Comparison of ENCODE assay signal across 8 mouse cellular contexts in genomic region chr9:44604290-44604778, GRCm38 (mm10). TPM values are rescaled to one million over a fixed set of nuclear protein-coding genes. Genes with fewer than 3 reads are reported as not detected.
A peak's percentile ranks its signal among the peaks of the same experiment; 100 is the strongest.
DNase-seq lines count a peak whose midpoint lies in the region; ATAC-seq and TF ChIP-seq lines count a peak whose summit lies in the region.

No protein-coding gene starts in this region.

- H3K4me1 ChIP-seq in G1E (ENCODE audit: insufficient read depth, low read depth, low read length) = peaks cover 33% of the 10 kb centered on the region
- H3K4me1 ChIP-seq in cerebellum, adult 2 months (ENCODE audit: control insufficient read depth, insufficient read depth, low read length) = peaks cover 16% of the 10 kb centered on the region; the same call in 1 of the 2 replicates
- peaks cover 21% of the 10 kb centered on the region for H3K4me1 ChIP-seq in lung, embryonic 16.5 days (replicated peaks; ENCODE audit: control insufficient read depth, insufficient read depth, low read length)

- peak; percentile 52; the same call in 1 of the 2 replicates for TF ChIP-seq POLR2A in cerebellum, adult 2 months (IDR thresholded peaks at IDR 0.05; ENCODE audit: borderline replicate concordance, insufficient read depth, low read length)

- no peaks in the 10 kb centered on the region for H3K27me3 ChIP-seq in G1E (ENCODE audit: insufficient read depth, low read length)
- H3K27me3 ChIP-seq in cerebellum, adult 2 months (ENCODE audit: control insufficient read depth, insufficient read depth, low read length) = no peaks in the 10 kb centered on the region
- H3K27me3 ChIP-seq in lung, embryonic 16.5 days (ENCODE audit: control insufficient read depth, insufficient read depth, low read depth, low read length) = no peaks in the 10 kb centered on the region

- WGBS in cerebellum, adult 2 months = under 1% methylated on average over 65 of the region's 65 CpGs
- under 1% methylated on average over 39 of the region's 65 CpGs for WGBS in lung, embryonic 16.5 days

- H3K9ac ChIP-seq in lung, embryonic 16.5 days (ENCODE audit: low read length) = peak overlapping the region; percentile 100

- TF ChIP-seq CTCF in G1E (IDR thresholded peaks at IDR 0.05; ENCODE audit: low read depth, low read length) = no peak
- no peak for TF ChIP-seq CTCF in cerebellum, adult 2 months (IDR thresholded peaks at IDR 0.05; ENCODE audit: borderline replicate concordance, insufficient read depth, low read depth, low read length)

- H3K9me3 ChIP-seq in G1E (replicated peaks) = no peaks in the 10 kb centered on the region
- no peaks in the 10 kb centered on the region for H3K9me3 ChIP-seq in lung, embryonic 16.5 days (ENCODE audit: control insufficient read depth, low read length)

- peaks cover 32% of the 10 kb centered on the region for H3K36me3 ChIP-seq in G1E (replicated peaks)
- peaks cover 5% of the 10 kb centered on the region; the same call in 1 of the 2 replicates for H3K36me3 ChIP-seq in lung, embryonic 16.5 days (ENCODE audit: control insufficient read depth, insufficient read depth, low read length)

- peak; percentile 76 for DNase-seq in G1E (ENCODE audit: low spot score)
- DNase-seq in cerebellum, adult 2 months = peak; percentile 86
- DNase-seq in forelimb bud, embryonic 11.5 days (ENCODE audit: low read depth, low spot score) = peak; percentile 62
- DNase-seq in layer of hippocampus, adult 9-11 months = peak; percentile 80
- peak; percentile 64 for DNase-seq in ovary, adult 18-20 months (ENCODE audit: low spot score)
- peak; percentile 82 for DNase-seq in thymus, postnatal 0 days (ENCODE audit: low spot score)

- H3K27ac ChIP-seq in cerebellum, adult 2 months (ENCODE audit: insufficient read depth, low read length) = peak overlapping the region; percentile 98
- H3K27ac ChIP-seq in lung, embryonic 16.5 days (ENCODE audit: low read length) = peak overlapping the region; percentile 99

- H3K4me2 ChIP-seq in lung, embryonic 16.5 days (ENCODE audit: low read depth, low read length) = peak overlapping the region; percentile 72

- H3K4me3 ChIP-seq in G1E (ENCODE audit: low read depth, low read length) = peak overlapping the region; percentile 95
- H3K4me3 ChIP-seq in cerebellum, adult 2 months (replicated peaks; ENCODE audit: insufficient read depth, low read depth, low read length) = peak overlapping the region; percentile 93
- peak overlapping the region; percentile 100 for H3K4me3 ChIP-seq in lung, embryonic 16.5 days (ENCODE audit: low read length)

- no peak for ATAC-seq in G1E (ENCODE audit: extremely low read depth, insufficient number of reproducible peaks, low FRiP score, poor library complexity, severe bottlenecking)
- ATAC-seq in hematopoietic stem cell, adult 5-6 weeks (replicated peaks in 1 of 2; ENCODE audit: insufficient read depth in 1 of 2, low FRiP score in 2 of 2, low TSS enrichment in 1 of 2, low read depth in 1 of 2, poor library complexity in 2 of 2, severe bottlenecking in 2 of 2) = peak; percentile 59 to 68
- ATAC-seq in lung, embryonic 16.5 days (ENCODE audit: low read depth) = peak; percentile 77

RNA-seq across cellular contexts. Expression of gene Ddx6, which starts 0.4 kb away (rescaled TPM):
- 74.7 and 88.2 TPM in 2 replicates for total RNA-seq in G1E (2014; fragmentation: Nextera tagmentation)
- total RNA-seq in G1E (2017) = 49.9 and 54.5 TPM in 2 replicates
- polyA plus RNA-seq in G1E (2012) = 21.7 and 23.2 TPM in 2 replicates
- polyA plus RNA-seq in cerebellum, adult 2 months (2012; rRNA removed) = 41.8 TPM in 2 replicates
- 131 and 147 TPM in 2 replicates for total RNA-seq in hematopoietic stem cell, adult 5-6 weeks (2017)
- polyA plus RNA-seq in lung, embryonic 16.5 days (2015; fragmentation: Nextera tagmentation; extraction: Ambion mirVana) = 15.2 and 16.5 TPM in 2 replicates
- 22.2 and 29.5 TPM in 2 replicates for polyA plus RNA-seq in thymus, postnatal 0 days (2015; fragmentation: Nextera tagmentation; extraction: Ambion mirVana)

RNA-seq across cellular contexts. Expression of gene Cxcr5, which starts 42.7 kb away (rescaled TPM):
- total RNA-seq in G1E (2014; fragmentation: Nextera tagmentation) = not detected in 2 replicates
- total RNA-seq in G1E (2017) = 0.06 and 0.22 TPM in 2 replicates
- polyA plus RNA-seq in G1E (2012) = not detected in 2 replicates
- 0.08 and 0.20 TPM in 2 replicates for polyA plus RNA-seq in cerebellum, adult 2 months (2012; rRNA removed)
- 0.06 and 0.69 TPM in 2 replicates for total RNA-seq in hematopoietic stem cell, adult 5-6 weeks (2017)
- 0.08 and 0.29 TPM in 2 replicates for polyA plus RNA-seq in lung, embryonic 16.5 days (2015; fragmentation: Nextera tagmentation; extraction: Ambion mirVana)
- 1.4 and 1.5 TPM in 2 replicates for polyA plus RNA-seq in thymus, postnatal 0 days (2015; fragmentation: Nextera tagmentation; extraction: Ambion mirVana)
